Mouse (Mus musculus): Measurements from ENCODE around the gene Med22. TPM values are rescaled to one million over a fixed set of nuclear protein-coding genes. Genes with fewer than 3 reads are reported as not detected.

The Med22 gene
- polyA plus RNA-seq, 1 experiment: 13.1 TPM

DNA sequence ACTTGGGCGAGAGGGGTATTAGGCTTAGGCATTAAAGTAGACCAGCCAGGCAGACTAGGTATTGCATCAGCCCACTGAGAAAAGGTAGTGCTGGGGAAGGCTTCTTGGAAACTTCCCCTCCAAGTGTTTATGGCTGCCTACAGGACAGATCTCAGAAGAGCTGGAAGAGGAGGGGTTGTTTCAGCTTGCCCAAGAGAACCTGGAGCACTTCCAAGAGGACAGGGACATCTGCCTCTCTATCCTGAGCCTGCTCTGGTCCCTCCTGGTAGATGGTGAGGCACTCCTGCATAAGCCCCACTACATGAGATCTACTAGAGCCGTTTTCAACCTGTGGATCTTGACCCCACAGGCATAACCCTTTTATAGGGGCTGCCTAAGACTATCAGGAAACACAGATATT, 39.9 kb upstream of the Med22 start:
- WGBS: 81% methylated on average over 2 of the region's 2 CpGs
- TF ChIP-seq POLR2A (IDR thresholded peaks at IDR 0.05; ENCODE audit: borderline replicate concordance, control insufficient read depth, low read depth, low read length) (no peak), CTCF (IDR thresholded peaks at IDR 0.05; ENCODE audit: control insufficient read depth, insufficient read depth, low read length) (no peak)
- Histone ChIP-seq H3K4me3 (replicated peaks; ENCODE audit: control insufficient read depth, low read depth, low read length) (no peak overlapping the region), H3K4me1 (ENCODE audit: control insufficient read depth, insufficient read depth, low read length) (no peaks in the 10 kb centered on the region), H3K27ac (ENCODE audit: control insufficient read depth, insufficient read depth, low read depth, low read length, poor library complexity) (no peak overlapping the region)

DNA sequence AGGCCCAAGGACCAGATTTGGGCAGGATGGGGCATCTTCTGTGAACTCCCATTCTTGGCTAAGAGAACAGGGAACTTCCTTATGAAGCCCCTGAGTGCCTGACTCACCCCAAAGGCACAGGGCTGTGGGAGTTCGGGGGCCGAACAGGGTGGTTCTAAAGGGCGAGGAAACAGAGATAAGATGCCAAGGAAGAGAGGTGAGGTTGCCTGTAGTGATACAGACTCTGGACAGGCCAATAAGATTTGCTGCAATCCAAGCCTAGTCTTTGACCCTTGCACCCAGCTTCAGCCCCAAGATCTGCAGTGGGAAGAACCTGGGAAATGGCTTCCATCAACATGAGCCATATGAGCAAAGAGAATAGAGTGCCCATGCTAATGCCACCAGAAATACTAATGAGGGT, 32.8 kb upstream of the Med22 start:
- WGBS: 69% methylated on average over 3 of the region's 3 CpGs
- H3K4me1 ChIP-seq (ENCODE audit: control insufficient read depth, insufficient read depth, low read length): peaks cover 2% of the 10 kb centered on the region
- H3K4me3 ChIP-seq (replicated peaks; ENCODE audit: control insufficient read depth, low read depth, low read length): no peak overlapping the region
- TF ChIP-seq POLR2A (IDR thresholded peaks at IDR 0.05; ENCODE audit: borderline replicate concordance, control insufficient read depth, low read depth, low read length) (no peak), CTCF (IDR thresholded peaks at IDR 0.05; ENCODE audit: control insufficient read depth, insufficient read depth, low read length) (no peak)
- H3K27ac ChIP-seq (ENCODE audit: control insufficient read depth, insufficient read depth, low read depth, low read length, poor library complexity): no peak overlapping the region

DNA sequence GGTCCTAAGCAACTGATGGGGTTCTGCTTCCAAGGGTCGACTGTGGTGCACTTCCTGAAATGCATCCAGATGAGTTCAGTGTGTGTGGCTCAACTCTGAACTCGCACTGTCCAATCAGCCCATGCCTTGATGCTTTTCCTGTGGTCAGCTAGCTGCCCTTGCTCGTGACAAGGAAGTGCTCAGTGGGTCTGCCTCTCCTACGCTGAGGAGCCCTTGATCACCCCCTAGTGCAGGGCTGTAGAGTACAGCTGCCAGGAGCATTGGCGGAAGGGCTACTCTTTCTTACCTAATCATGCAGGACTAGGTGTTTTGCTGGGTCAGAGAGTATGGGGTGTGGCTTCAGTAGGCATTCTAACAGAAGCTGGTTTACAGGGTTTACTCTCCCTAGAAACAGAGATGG, 31.1 kb upstream of the Med22 start:
- no peak for TF ChIP-seq POLR2A (IDR thresholded peaks at IDR 0.05; ENCODE audit: borderline replicate concordance, control insufficient read depth, low read depth, low read length)
- TF ChIP-seq CTCF (IDR thresholded peaks at IDR 0.05; ENCODE audit: control insufficient read depth, insufficient read depth, low read length): peak; percentile 68
- Histone ChIP-seq H3K4me1 (ENCODE audit: control insufficient read depth, insufficient read depth, low read length) (peaks cover 2% of the 10 kb centered on the region), H3K27ac (ENCODE audit: control insufficient read depth, insufficient read depth, low read depth, low read length, poor library complexity) (peak overlapping the region; percentile 41; the same call in 1 of the 2 replicates), H3K4me3 (replicated peaks; ENCODE audit: control insufficient read depth, low read depth, low read length) (no peak overlapping the region)
- WGBS: 16% methylated on average over 5 of the region's 5 CpGs

DNA sequence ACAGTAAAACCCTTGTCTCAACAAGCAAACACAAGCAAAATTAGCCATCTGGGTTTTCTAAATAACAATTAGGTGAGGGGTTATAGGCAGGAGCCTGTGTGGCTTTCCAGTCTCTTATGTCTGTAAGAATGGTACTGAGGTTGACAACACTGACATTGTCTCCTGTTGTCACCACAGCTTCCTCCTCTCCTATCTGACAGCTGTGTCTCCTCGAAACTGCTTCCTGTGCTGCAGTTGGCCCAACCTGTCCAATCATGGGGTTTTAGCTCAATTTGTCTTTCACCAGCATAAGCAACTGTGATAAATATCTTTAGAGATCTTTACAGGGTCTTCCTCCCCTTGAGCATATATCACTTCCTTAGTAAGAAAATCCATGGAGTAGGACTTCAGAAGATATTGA, 25.9 kb upstream of the Med22 start:
- H3K27ac ChIP-seq (ENCODE audit: control insufficient read depth, insufficient read depth, low read depth, low read length, poor library complexity): no peak overlapping the region
- no peak overlapping the region for H3K4me3 ChIP-seq (replicated peaks; ENCODE audit: control insufficient read depth, low read depth, low read length)
- WGBS: 0% methylated on average over 1 of the region's 1 CpGs
- peaks cover 11% of the 10 kb centered on the region for H3K4me1 ChIP-seq (ENCODE audit: control insufficient read depth, insufficient read depth, low read length)
- TF ChIP-seq POLR2A (IDR thresholded peaks at IDR 0.05; ENCODE audit: borderline replicate concordance, control insufficient read depth, low read depth, low read length): no peak
- TF ChIP-seq CTCF (IDR thresholded peaks at IDR 0.05; ENCODE audit: control insufficient read depth, insufficient read depth, low read length): no peak

DNA sequence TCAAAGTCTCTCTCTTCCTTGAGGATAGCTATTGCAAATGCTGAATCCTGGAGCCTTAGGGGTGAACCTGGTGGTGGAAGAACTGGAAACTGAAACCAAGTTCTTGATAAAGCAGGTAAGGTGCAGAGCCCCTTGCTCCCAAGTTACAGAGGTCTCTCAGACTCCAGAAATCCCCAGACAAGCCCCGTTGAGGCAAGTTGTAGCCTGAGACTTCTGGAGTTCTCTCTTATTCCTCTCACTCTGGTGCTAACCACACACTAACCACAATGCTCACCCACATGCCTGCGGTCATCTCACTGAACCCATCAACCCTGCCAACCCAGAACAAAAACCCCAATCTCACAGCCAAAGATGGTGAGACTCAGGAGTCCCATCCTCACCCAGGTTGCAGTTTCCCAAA, 24.8 kb upstream of the Med22 start:
- WGBS: 1% methylated on average over 2 of the region's 2 CpGs
- TF ChIP-seq POLR2A (IDR thresholded peaks at IDR 0.05; ENCODE audit: borderline replicate concordance, control insufficient read depth, low read depth, low read length) (no peak), CTCF (IDR thresholded peaks at IDR 0.05; ENCODE audit: control insufficient read depth, insufficient read depth, low read length) (no peak)
- Histone ChIP-seq H3K4me3 (replicated peaks; ENCODE audit: control insufficient read depth, low read depth, low read length) (no peak overlapping the region), H3K4me1 (ENCODE audit: control insufficient read depth, insufficient read depth, low read length) (peaks cover 9% of the 10 kb centered on the region), H3K27ac (ENCODE audit: control insufficient read depth, insufficient read depth, low read depth, low read length, poor library complexity) (no peak overlapping the region)

DNA sequence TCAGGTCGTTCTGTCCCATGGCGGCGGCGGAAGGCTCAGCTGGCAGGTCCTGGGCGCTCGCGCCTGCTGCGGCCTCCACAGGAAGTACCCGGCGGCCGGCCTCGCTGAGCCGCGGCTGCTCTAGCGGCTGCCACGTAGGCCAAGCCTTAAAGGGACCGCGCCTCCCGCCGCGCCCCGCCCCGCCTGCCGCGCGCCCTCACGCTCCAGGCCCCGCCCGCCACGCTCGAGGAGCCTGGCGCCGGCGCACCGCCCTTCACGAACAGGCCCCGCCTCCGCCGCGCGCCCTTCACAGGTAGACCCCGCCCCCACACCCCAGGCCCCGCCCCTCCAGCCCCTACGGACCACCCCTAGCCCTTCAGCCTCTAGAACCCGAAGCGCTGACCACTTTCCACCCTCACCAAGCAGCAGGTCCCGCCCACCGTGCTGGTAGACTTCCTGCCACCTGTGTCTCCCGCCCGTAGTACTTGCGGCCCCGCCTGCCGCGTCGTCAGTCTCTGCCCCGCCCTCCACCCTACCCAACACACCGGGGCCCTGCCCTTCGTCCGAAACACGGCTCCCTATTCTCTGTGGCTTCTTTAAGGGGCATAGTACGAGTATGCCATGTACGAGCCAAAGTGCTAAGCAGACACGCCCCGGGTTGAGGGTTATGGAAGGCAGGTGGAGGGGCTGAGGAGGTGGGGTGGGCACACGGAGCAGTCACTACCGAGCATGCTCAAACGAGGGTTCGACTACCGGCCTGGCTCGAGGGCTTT, 23.0 kb upstream of the Med22 start, which contains the start of the genes Surf4 and Stkld1:
TSS of gene Surf4 (minus strand) at position 625 of the 752 bp plus-strand sequence.
TSS of gene Stkld1 (plus strand) at position 744 of the 752 bp plus-strand sequence.
- Histone ChIP-seq H3K4me3 (replicated peaks; ENCODE audit: control insufficient read depth, low read depth, low read length) (peak within 1 kb of the TSS; percentile 96), H3K27ac (ENCODE audit: control insufficient read depth, insufficient read depth, low read depth, low read length, poor library complexity) (peak within 1 kb of the TSS; percentile 96), H3K4me1 (ENCODE audit: control insufficient read depth, insufficient read depth, low read length) (peaks cover 9% of the 10 kb centered on the region)
- TF ChIP-seq CTCF (IDR thresholded peaks at IDR 0.05; ENCODE audit: control insufficient read depth, insufficient read depth, low read length): no peak
- TF ChIP-seq POLR2A (IDR thresholded peaks at IDR 0.05; ENCODE audit: borderline replicate concordance, control insufficient read depth, low read depth, low read length): peak; percentile 94; the same call in 1 of the 2 replicates
- 1% methylated on average over 62 of the region's 70 CpGs for WGBS

DNA sequence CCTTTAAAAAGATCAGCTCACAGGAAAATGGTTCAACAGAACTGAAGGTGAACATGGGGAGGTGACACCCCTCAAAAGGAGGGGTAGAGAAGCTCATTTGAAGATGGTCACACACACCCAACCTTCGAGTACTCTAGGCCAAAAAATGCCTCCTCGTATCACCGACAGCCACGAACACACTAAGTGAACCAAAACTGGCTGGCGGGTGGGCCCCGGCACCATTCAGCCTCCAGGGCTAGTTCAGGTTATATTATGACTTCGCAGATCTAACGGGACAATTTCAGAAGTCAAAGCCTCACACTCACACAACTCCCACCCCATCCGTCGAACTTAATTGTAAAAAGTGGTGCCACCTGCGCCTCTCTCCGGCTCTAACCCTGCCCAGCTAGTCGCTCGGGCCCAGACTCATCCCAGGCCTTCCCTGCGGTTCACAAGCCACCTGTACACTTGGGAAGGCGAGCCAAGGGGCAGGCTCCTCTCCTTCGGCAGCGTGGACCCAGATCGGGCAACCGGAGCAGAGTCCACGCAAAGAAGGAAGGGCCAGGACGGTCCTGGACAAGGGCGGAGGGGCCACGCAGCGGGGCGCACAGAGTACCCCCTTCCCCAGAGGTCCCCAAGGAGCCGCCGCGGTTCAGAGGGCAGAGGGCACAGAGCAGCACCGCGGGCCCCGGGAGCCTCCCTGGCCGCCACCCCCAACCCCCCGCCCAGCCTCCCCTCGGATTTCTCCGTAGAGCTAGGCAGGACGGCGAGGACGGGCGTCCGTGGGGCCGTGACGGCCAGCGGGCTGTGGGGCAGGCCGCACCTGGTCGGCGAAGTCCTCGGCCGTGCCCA, 22.2 kb upstream of the Med22 start:
- H3K4me1 ChIP-seq (ENCODE audit: control insufficient read depth, insufficient read depth, low read length): peaks cover 9% of the 10 kb centered on the region
- peak overlapping the region; percentile 96 for H3K4me3 ChIP-seq (replicated peaks; ENCODE audit: control insufficient read depth, low read depth, low read length)
- no peak for TF ChIP-seq CTCF (IDR thresholded peaks at IDR 0.05; ENCODE audit: control insufficient read depth, insufficient read depth, low read length)
- peak; percentile 19; the same call in 1 of the 2 replicates for TF ChIP-seq POLR2A (IDR thresholded peaks at IDR 0.05; ENCODE audit: borderline replicate concordance, control insufficient read depth, low read depth, low read length)
- under 1% methylated on average over 45 of the region's 49 CpGs for WGBS
- H3K27ac ChIP-seq (ENCODE audit: control insufficient read depth, insufficient read depth, low read depth, low read length, poor library complexity): peak overlapping the region; percentile 96

DNA sequence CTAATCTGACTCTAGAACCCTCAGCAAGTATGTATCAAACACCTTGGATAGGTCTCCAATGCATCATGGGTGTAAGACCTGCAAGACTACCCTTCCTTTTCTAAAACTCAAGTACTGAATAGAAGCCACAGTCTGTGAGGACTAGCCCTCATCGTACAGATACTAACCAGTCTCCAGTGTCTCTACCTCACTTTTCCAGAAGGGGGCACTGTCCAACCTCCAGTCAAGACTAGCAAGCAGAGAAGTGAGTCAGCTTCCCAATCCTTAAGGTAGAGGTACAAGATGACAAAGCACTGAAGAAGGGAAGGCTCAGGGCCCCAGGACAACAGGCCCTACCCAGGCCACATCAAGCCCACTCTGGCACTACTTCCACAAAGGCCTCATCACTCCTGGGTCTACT, 19.9 kb upstream of the Med22 start:
- Histone ChIP-seq H3K27ac (ENCODE audit: control insufficient read depth, insufficient read depth, low read depth, low read length, poor library complexity) (no peak overlapping the region), H3K4me3 (replicated peaks; ENCODE audit: control insufficient read depth, low read depth, low read length) (no peak overlapping the region), H3K4me1 (ENCODE audit: control insufficient read depth, insufficient read depth, low read length) (peaks cover 6% of the 10 kb centered on the region)
- WGBS: 6% methylated on average over 1 of the region's 1 CpGs
- TF ChIP-seq CTCF (IDR thresholded peaks at IDR 0.05; ENCODE audit: control insufficient read depth, insufficient read depth, low read length) (peak; percentile 60), POLR2A (IDR thresholded peaks at IDR 0.05; ENCODE audit: borderline replicate concordance, control insufficient read depth, low read depth, low read length) (no peak)

Measured in bone marrow, adult 2 months (tissue).